Mouse (Mus musculus): Measurements from ENCODE around the gene Auts2. TPM values are rescaled to one million over a fixed set of nuclear protein-coding genes. Genes with fewer than 3 reads are reported as not detected.

The Auts2 gene
- polyA plus RNA-seq, 2 experiments, result 38.3 to 50.8 TPM

DNA sequence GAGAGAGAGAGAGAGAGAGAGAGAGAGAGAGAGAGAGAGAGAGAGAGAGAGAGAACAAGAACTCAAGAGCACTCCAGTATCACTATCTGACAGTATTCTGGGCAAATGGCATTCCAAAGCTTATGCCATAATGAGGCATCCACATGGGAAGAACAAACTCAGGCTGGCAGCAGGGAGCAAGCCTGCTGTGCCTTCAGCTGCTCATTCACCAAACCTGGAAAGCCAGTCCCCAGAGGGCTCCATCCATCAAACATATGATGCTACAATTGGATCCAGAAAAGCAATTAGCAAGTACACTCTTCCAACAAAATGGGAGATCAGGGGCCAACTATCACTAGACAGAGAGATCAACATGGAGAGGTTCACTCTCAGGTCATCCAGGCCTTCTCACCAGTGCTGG, 531.3 kb downstream of the Auts2 start:
- H3K27me3 ChIP-seq (ENCODE audit: control insufficient read depth, insufficient read depth, low read length), result no peaks in the 10 kb centered on the region
- H3K4me2 ChIP-seq (replicated peaks; ENCODE audit: low read depth, low read length, severe bottlenecking), result no peak overlapping the region
- H3K4me3 ChIP-seq (replicated peaks; ENCODE audit: low read length), result no peak overlapping the region
- no peak for DNase-seq (ENCODE audit: low spot score)
- H3K9me3 ChIP-seq (ENCODE audit: control insufficient read depth, low read length), result no peaks in the 10 kb centered on the region
- no peak overlapping the region for H3K27ac ChIP-seq (replicated peaks; ENCODE audit: low read depth, low read length)
- no peak overlapping the region for H3K9ac ChIP-seq (ENCODE audit: low read depth, low read length, severe bottlenecking)
- TF ChIP-seq POLR2A (IDR thresholded peaks at IDR 0.05; ENCODE audit: borderline replicate concordance, extremely low read depth, insufficient read depth, insufficient read length), result no peak
- no peak for ATAC-seq (ENCODE audit: low FRiP score, low read depth)
- H3K4me1 ChIP-seq (ENCODE audit: control insufficient read depth, insufficient read depth, low read length), result 0 out of 2 replicates have a peak, but pooled peaks cover 2% of the 10 kb centered on the region
- no peaks in the 10 kb centered on the region for H3K36me3 ChIP-seq (ENCODE audit: control insufficient read depth, insufficient read depth, low read length)

DNA sequence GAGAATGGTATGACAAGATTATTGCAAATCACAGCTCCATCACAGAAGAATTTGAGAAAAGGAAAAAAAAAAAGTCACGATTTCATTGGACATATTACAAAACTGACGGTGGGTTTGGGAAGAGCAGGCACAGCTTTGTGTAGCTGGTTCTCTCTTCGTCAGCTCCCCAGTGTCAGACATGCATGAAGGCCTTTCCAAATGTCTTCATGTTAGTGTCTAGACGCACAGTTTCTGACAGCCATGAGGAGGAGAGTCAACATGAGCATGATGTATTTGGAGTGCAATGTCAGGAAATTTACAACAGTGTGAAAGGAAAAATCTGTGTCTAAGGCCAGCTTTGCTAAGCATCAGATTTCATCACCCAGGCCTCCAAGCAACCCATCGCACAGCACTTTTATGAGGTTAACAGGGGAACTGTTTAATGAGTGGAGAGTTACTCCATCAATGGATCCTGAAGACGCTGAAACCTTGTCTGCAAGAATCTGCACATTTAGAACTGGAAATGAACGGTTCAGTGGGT, 534.4 kb downstream of the Auts2 start:
- no peaks in the 10 kb centered on the region for H3K9me3 ChIP-seq (ENCODE audit: control insufficient read depth, low read length)
- H3K4me2 ChIP-seq (replicated peaks; ENCODE audit: low read depth, low read length, severe bottlenecking), result no peak overlapping the region
- no peak overlapping the region for H3K9ac ChIP-seq (ENCODE audit: low read depth, low read length, severe bottlenecking)
- 38% methylated on average over 7 of the region's 7 CpGs for WGBS
- ATAC-seq (ENCODE audit: low FRiP score, low read depth), result peak; percentile 30; the same call in 1 of the 2 replicates
- H3K27me3 ChIP-seq (ENCODE audit: control insufficient read depth, insufficient read depth, low read length), result no peaks in the 10 kb centered on the region
- H3K4me3 ChIP-seq (replicated peaks; ENCODE audit: low read length), result no peak overlapping the region
- no peak overlapping the region for H3K27ac ChIP-seq (replicated peaks; ENCODE audit: low read depth, low read length)
- no peaks in the 10 kb centered on the region for H3K36me3 ChIP-seq (ENCODE audit: control insufficient read depth, insufficient read depth, low read length)
- no peak for DNase-seq (ENCODE audit: low spot score)
- no peak for TF ChIP-seq POLR2A (IDR thresholded peaks at IDR 0.05; ENCODE audit: borderline replicate concordance, extremely low read depth, insufficient read depth, insufficient read length)
- 0 out of 2 replicates have a peak, but pooled peaks cover 2% of the 10 kb centered on the region for H3K4me1 ChIP-seq (ENCODE audit: control insufficient read depth, insufficient read depth, low read length)

DNA sequence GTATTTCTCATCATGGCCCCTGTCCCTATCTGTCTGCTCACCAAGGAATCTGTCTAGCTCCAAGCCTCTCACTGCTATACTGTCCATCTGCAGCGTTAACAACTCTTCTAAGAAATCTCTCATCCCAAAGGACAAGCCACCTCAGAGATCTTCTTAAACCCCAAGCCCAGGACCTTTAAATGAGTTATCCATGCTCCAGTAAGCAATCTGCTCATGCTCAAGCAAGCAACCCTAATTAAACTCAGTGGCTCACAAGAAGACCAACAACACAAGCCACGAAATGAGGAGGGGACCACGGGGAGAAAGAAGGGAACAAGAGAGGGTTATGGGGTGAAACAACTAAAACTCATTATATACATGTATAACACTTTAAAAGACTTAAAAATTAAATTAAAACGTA, 535.2 kb downstream of the Auts2 start:
- Histone ChIP-seq H3K4me1 (ENCODE audit: control insufficient read depth, insufficient read depth, low read length) (0 out of 2 replicates have a peak, but pooled peaks cover 2% of the 10 kb centered on the region), H3K4me2 (replicated peaks; ENCODE audit: low read depth, low read length, severe bottlenecking) (no peak overlapping the region), H3K36me3 (ENCODE audit: control insufficient read depth, insufficient read depth, low read length) (no peaks in the 10 kb centered on the region), H3K27me3 (ENCODE audit: control insufficient read depth, insufficient read depth, low read length) (no peaks in the 10 kb centered on the region), H3K9me3 (ENCODE audit: control insufficient read depth, low read length) (no peaks in the 10 kb centered on the region), H3K4me3 (replicated peaks; ENCODE audit: low read length) (no peak overlapping the region), H3K9ac (ENCODE audit: low read depth, low read length, severe bottlenecking) (no peak overlapping the region), H3K27ac (replicated peaks; ENCODE audit: low read depth, low read length) (no peak overlapping the region)
- DNase-seq (ENCODE audit: low spot score) (no peak), ATAC-seq (ENCODE audit: low FRiP score, low read depth) (no peak)
- TF ChIP-seq POLR2A (IDR thresholded peaks at IDR 0.05; ENCODE audit: borderline replicate concordance, extremely low read depth, insufficient read depth, insufficient read length), result no peak
- WGBS, result 82% methylated on average over 4 of the region's 4 CpGs

DNA sequence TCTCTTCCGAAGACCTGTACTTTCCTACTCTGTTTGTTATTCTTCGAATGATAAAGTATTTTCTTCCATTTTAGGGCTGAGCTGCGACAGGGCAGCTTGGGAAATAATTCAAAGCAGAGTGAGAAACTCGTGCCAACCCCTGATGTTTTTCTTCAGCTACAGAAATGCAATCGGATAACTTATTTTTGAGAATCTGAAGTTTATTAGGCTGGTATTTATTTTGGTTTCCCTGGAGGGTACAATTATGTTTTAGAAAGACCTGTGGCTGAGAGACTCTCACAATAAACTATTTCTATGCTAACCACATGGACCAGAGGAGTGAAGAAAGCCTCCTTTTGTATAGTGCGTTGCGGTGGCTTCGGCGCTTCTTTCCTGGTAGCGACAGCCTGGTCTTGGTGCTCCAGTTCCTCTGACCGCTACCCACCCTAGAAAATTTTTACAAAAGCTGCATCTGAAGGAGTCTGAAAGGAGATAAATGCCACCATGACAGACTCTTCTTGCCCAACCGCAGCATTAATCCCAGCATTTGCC, 550.4 kb downstream of the Auts2 start:
- DNase-seq (ENCODE audit: low spot score), result peak; percentile 56
- Histone ChIP-seq H3K27ac (replicated peaks; ENCODE audit: low read depth, low read length) (peak overlapping the region; percentile 61), H3K27me3 (ENCODE audit: control insufficient read depth, insufficient read depth, low read length) (no peaks in the 10 kb centered on the region), H3K9me3 (ENCODE audit: control insufficient read depth, low read length) (no peaks in the 10 kb centered on the region), H3K4me2 (replicated peaks; ENCODE audit: low read depth, low read length, severe bottlenecking) (peak overlapping the region; percentile 34), H3K9ac (ENCODE audit: low read depth, low read length, severe bottlenecking) (no peak overlapping the region), H3K4me3 (replicated peaks; ENCODE audit: low read length) (no peak overlapping the region), H3K36me3 (ENCODE audit: control insufficient read depth, insufficient read depth, low read length) (no peaks in the 10 kb centered on the region), H3K4me1 (ENCODE audit: control insufficient read depth, insufficient read depth, low read length) (peaks cover 29% of the 10 kb centered on the region)
- no peak for ATAC-seq (ENCODE audit: low FRiP score, low read depth)
- no peak for TF ChIP-seq POLR2A (IDR thresholded peaks at IDR 0.05; ENCODE audit: borderline replicate concordance, extremely low read depth, insufficient read depth, insufficient read length)
- WGBS, result 52% methylated on average over 12 of the region's 12 CpGs

DNA sequence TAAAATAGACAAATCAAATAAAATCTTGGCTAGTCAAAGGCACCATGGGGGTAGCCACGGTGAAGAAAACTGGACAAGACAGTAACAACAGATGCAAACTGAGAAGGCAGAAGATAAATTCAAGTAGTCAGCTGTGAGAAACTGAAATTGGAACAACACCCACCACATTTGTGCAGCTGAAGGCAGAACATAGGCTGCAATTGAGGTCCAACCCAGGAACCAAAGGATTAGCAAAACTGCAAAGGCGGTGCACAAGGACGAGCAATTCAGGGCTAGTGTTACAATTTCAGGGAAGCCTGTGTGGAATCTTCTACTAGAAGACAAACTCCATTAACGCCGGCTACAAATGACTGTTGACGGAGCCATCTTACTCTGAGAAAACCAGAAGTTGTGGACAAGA, 550.9 kb downstream of the Auts2 start:
- Histone ChIP-seq H3K9ac (ENCODE audit: low read depth, low read length, severe bottlenecking) (no peak overlapping the region), H3K27me3 (ENCODE audit: control insufficient read depth, insufficient read depth, low read length) (no peaks in the 10 kb centered on the region), H3K4me1 (ENCODE audit: control insufficient read depth, insufficient read depth, low read length) (peaks cover 29% of the 10 kb centered on the region), H3K9me3 (ENCODE audit: control insufficient read depth, low read length) (no peaks in the 10 kb centered on the region), H3K27ac (replicated peaks; ENCODE audit: low read depth, low read length) (peak overlapping the region; percentile 26; the same call in 1 of the 2 replicates), H3K36me3 (ENCODE audit: control insufficient read depth, insufficient read depth, low read length) (no peaks in the 10 kb centered on the region), H3K4me3 (replicated peaks; ENCODE audit: low read length) (no peak overlapping the region), H3K4me2 (replicated peaks; ENCODE audit: low read depth, low read length, severe bottlenecking) (peak overlapping the region; percentile 34; the same call in 1 of the 2 replicates)
- ATAC-seq (ENCODE audit: low FRiP score, low read depth), result no peak
- peak; percentile 11 for DNase-seq (ENCODE audit: low spot score)
- WGBS, result 66% methylated on average over 6 of the region's 6 CpGs
- no peak for TF ChIP-seq POLR2A (IDR thresholded peaks at IDR 0.05; ENCODE audit: borderline replicate concordance, extremely low read depth, insufficient read depth, insufficient read length)

All from limb, embryonic 14.5 days (tissue).